Mouse (Mus musculus) cortical plate, adult 2 months (tissue): ENCODE data around the gene Rasal1.

Experiments used
- CTCF ChIP-seq: fragments of 200-500 bp; IDR thresholded peaks from 2 replicates; pipeline ENCODE4 v1.5.1; 2011; ENCODE audit warnings: mild to moderate bottlenecking, control low read depth, low read length; ENCODE audit not compliant: insufficient read depth; ENCODE audit errors: extremely low read depth
- POLR2A ChIP-seq: fragments of 200-500 bp; IDR thresholded peaks from 2 replicates; pipeline ENCODE4 v1.6.1; 2011; ENCODE audit warnings: mild to moderate bottlenecking, low read length, control low read depth; ENCODE audit not compliant: insufficient read depth; ENCODE audit errors: extremely low read depth

GRCm38 (mm10) chr5:120680918-120681317 is 32.3 kb downstream of the Rasal1 start:
- TF ChIP-seq POLR2A (no peak), CTCF (no peak)
